Mouse (Mus musculus): ENCODE measurements around the gene Pla2g1b. TPM values are rescaled to one million over a fixed set of nuclear protein-coding genes. Genes with fewer than 3 reads are reported as not detected.

The Pla2g1b gene
- polyA plus RNA-seq, 1 experiment from 2014 or later, result not detected

GRCm38 (mm10) chr5:115521553-115522461, 55.7 kb downstream of the Pla2g1b start:
- H3K4me3 ChIP-seq (replicated peaks; ENCODE audit: low read depth, low read length), result no peak overlapping the region
- WGBS, result 84% methylated on average over 20 of the region's 21 CpGs
- no peaks in the 10 kb centered on the region for H3K36me3 ChIP-seq (ENCODE audit: control insufficient read depth, insufficient read depth, low read length)
- no peaks in the 10 kb centered on the region for H3K4me1 ChIP-seq (ENCODE audit: control insufficient read depth, insufficient read depth, low read length)
- ATAC-seq (ENCODE audit: low FRiP score, low TSS enrichment) (no peak), DNase-seq (no peak)
- no peak overlapping the region for H3K9ac ChIP-seq (replicated peaks; ENCODE audit: low read length)
- no peak overlapping the region for H3K27ac ChIP-seq (replicated peaks; ENCODE audit: low read depth, low read length)
- H3K27me3 ChIP-seq (ENCODE audit: control insufficient read depth, insufficient read depth, low read length), result no peaks in the 10 kb centered on the region
- H3K9me3 ChIP-seq (ENCODE audit: control insufficient read depth, low read length), result no peaks in the 10 kb centered on the region
- no peak overlapping the region for H3K4me2 ChIP-seq (ENCODE audit: low read length)

- H3K9me3 ChIP-seq (ENCODE audit: control insufficient read depth, low read length), result no peaks in the 10 kb centered on the region
- no peaks in the 10 kb centered on the region for H3K27me3 ChIP-seq (ENCODE audit: control insufficient read depth, insufficient read depth, low read length)
- no peak overlapping the region for H3K4me2 ChIP-seq (ENCODE audit: low read length)
- no peaks in the 10 kb centered on the region for H3K36me3 ChIP-seq (ENCODE audit: control insufficient read depth, insufficient read depth, low read length)
- WGBS, result 90% methylated on average over 4 of the region's 4 CpGs
- H3K4me1 ChIP-seq (ENCODE audit: control insufficient read depth, insufficient read depth, low read length), result no peaks in the 10 kb centered on the region
- no peak overlapping the region for H3K4me3 ChIP-seq (replicated peaks; ENCODE audit: low read depth, low read length)
- H3K27ac ChIP-seq (replicated peaks; ENCODE audit: low read depth, low read length), result no peak overlapping the region
- H3K9ac ChIP-seq (replicated peaks; ENCODE audit: low read length), result no peak overlapping the region; the same call in 1 of the 2 replicates
- no peak for DNase-seq
- no peak for ATAC-seq (ENCODE audit: low FRiP score, low TSS enrichment)
Observed at GRCm38 (mm10) chr5:115522531-115522930, 56.5 kb downstream of the Pla2g1b start.

- Histone ChIP-seq H3K9ac (replicated peaks; ENCODE audit: low read length) (no peak overlapping the region), H3K9me3 (ENCODE audit: control insufficient read depth, low read length) (no peaks in the 10 kb centered on the region), H3K4me2 (ENCODE audit: low read length) (no peak overlapping the region), H3K36me3 (ENCODE audit: control insufficient read depth, insufficient read depth, low read length) (no peaks in the 10 kb centered on the region), H3K27ac (replicated peaks; ENCODE audit: low read depth, low read length) (no peak overlapping the region), H3K4me1 (ENCODE audit: control insufficient read depth, insufficient read depth, low read length) (no peaks in the 10 kb centered on the region), H3K4me3 (replicated peaks; ENCODE audit: low read depth, low read length) (no peak overlapping the region), H3K27me3 (ENCODE audit: control insufficient read depth, insufficient read depth, low read length) (no peaks in the 10 kb centered on the region)
- ATAC-seq (ENCODE audit: low FRiP score, low TSS enrichment) (no peak), DNase-seq (no peak)
- WGBS, result 80% methylated on average over 15 of the region's 15 CpGs
Observed at GRCm38 (mm10) chr5:115522981-115523499, 57.0 kb downstream of the Pla2g1b start.

- Histone ChIP-seq H3K27ac (replicated peaks; ENCODE audit: low read depth, low read length) (no peak overlapping the region), H3K4me3 (replicated peaks; ENCODE audit: low read depth, low read length) (no peak overlapping the region), H3K4me1 (ENCODE audit: control insufficient read depth, insufficient read depth, low read length) (no peaks in the 10 kb centered on the region), H3K9me3 (ENCODE audit: control insufficient read depth, low read length) (no peaks in the 10 kb centered on the region), H3K36me3 (ENCODE audit: control insufficient read depth, insufficient read depth, low read length) (no peaks in the 10 kb centered on the region), H3K27me3 (ENCODE audit: control insufficient read depth, insufficient read depth, low read length) (no peaks in the 10 kb centered on the region), H3K4me2 (ENCODE audit: low read length) (no peak overlapping the region), H3K9ac (replicated peaks; ENCODE audit: low read length) (no peak overlapping the region)
- WGBS, result 5% methylated on average over 15 of the region's 15 CpGs
- ATAC-seq (ENCODE audit: low FRiP score, low TSS enrichment) (no peak), DNase-seq (no peak)
Observed at GRCm38 (mm10) chr5:115523971-115524370, 57.9 kb downstream of the Pla2g1b start.

Other genes starting within 250 kb of the Pla2g1b start
- gene Pop5, start 230.4 kb upstream of the Pla2g1b start, polyA plus RNA-seq (2014; fragmentation: Nextera tagmentation; extraction: Ambion mirVana), result 95.6 and 106 TPM in 2 replicates
- gene Rnf10, start 193.4 kb upstream of the Pla2g1b start, polyA plus RNA-seq (2014; fragmentation: Nextera tagmentation; extraction: Ambion mirVana), result 96.5 and 122 TPM in 2 replicates
- gene Coq5, start 186.6 kb upstream of the Pla2g1b start, polyA plus RNA-seq (2014; fragmentation: Nextera tagmentation; extraction: Ambion mirVana), result 49.6 and 50.0 TPM in 2 replicates
- 1,201 and 1,312 TPM in 2 replicates for gene Dynll1, start 165.3 kb upstream of the Pla2g1b start, polyA plus RNA-seq (2014; fragmentation: Nextera tagmentation; extraction: Ambion mirVana)
- 132 and 150 TPM in 2 replicates for gene Srsf9, start 139.1 kb upstream of the Pla2g1b start, polyA plus RNA-seq (2014; fragmentation: Nextera tagmentation; extraction: Ambion mirVana)
- gene Gatc, start 125.1 kb upstream of the Pla2g1b start, polyA plus RNA-seq (2014; fragmentation: Nextera tagmentation; extraction: Ambion mirVana), result 38.2 and 43.4 TPM in 2 replicates
- 48.4 and 50.1 TPM in 2 replicates for gene Triap1, start 125.0 kb upstream of the Pla2g1b start, polyA plus RNA-seq (2014; fragmentation: Nextera tagmentation; extraction: Ambion mirVana)
- 938 and 1,310 TPM in 2 replicates for gene Cox6a1, start 117.3 kb upstream of the Pla2g1b start, polyA plus RNA-seq (2014; fragmentation: Nextera tagmentation; extraction: Ambion mirVana)
- gene Msi1, start 36.7 kb upstream of the Pla2g1b start, polyA plus RNA-seq (2014; fragmentation: Nextera tagmentation; extraction: Ambion mirVana), result 71.6 and 101 TPM in 2 replicates
- 23.8 and 25.9 TPM in 2 replicates for gene Sirt4, start 18.5 kb downstream of the Pla2g1b start, polyA plus RNA-seq (2014; fragmentation: Nextera tagmentation; extraction: Ambion mirVana)
- gene Pxn, start 40.4 kb downstream of the Pla2g1b start, polyA plus RNA-seq (2014; fragmentation: Nextera tagmentation; extraction: Ambion mirVana), result 10.9 and 11.3 TPM in 2 replicates
- 1,038 and 1,071 TPM in 2 replicates for gene Rplp0, start 93.2 kb downstream of the Pla2g1b start, polyA plus RNA-seq (2014; fragmentation: Nextera tagmentation; extraction: Ambion mirVana)
- 40.5 and 51.2 TPM in 2 replicates for gene Gcn1l1, start 99.0 kb downstream of the Pla2g1b start, polyA plus RNA-seq (2014; fragmentation: Nextera tagmentation; extraction: Ambion mirVana)
- 24.9 and 28.0 TPM in 2 replicates for gene Rab35, start 165.6 kb downstream of the Pla2g1b start, polyA plus RNA-seq (2014; fragmentation: Nextera tagmentation; extraction: Ambion mirVana)

Measured in midbrain, embryonic 14.5 days (tissue).